Mouse (Mus musculus): ENCODE results near the gene Tango2.

GRCm38 (mm10) chr16:18395620-18396036 is 47.7 kb upstream of the Tango2 start:
- TF ChIP-seq CTCF (IDR thresholded peaks at IDR 0.05; ENCODE audit: control insufficient read depth, insufficient read depth, insufficient read length) (no peak), FOSL1 (IDR thresholded peaks at IDR 0.05; ENCODE audit: insufficient read depth, low read length, poor library complexity, severe bottlenecking) (no peak), USF1 (IDR thresholded peaks at IDR 0.05; ENCODE audit: low read depth) (no peak), CEBPB (IDR thresholded peaks at IDR 0.05; ENCODE audit: low read depth) (no peak), MAX (IDR thresholded peaks at IDR 0.05) (no peak), MYOG (IDR thresholded peaks at IDR 0.05; ENCODE audit: control insufficient read depth, extremely low read depth, insufficient read length) (no peak)
